18 mouse cellular contexts compared by ENCODE assay signal in the genomic region with DNA sequence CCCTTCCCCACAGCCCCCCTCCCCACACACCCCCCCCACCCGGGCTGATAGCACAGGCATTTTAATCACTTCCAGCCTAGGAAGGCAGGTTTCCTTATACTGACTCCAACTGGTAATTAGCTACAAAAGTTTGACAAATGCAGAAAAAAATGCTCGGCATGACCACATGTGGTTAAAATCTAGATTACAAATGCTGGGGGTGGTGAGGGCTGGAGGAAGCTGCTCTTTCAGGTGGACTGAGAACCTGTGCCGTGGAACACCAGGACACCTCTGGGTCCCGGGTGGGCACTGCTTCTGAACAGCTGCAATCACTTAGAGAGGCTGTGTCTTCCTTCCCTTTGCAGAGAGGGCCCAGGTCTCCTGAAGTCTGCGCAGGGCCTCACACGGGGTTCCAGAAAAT.
DNase-seq lines count a peak whose midpoint lies in the region; ATAC-seq lines count a peak whose summit lies in the region.
"Had no signal": no experiment of that assay in that cellular context is flagged by ENCODE, and none has a peak within 500 bp of the region (broad histone marks: within the 10 kb centered on the region; RNA-seq: fewer than 3 reads in every experiment).

No protein-coding gene starts in this region.

- 48% methylated on average over 6 of the region's 6 CpGs for WGBS in forebrain, embryonic 10.5 days
- WGBS in forebrain, embryonic 11.5 days, result 51% methylated on average over 6 of the region's 6 CpGs
- 63% methylated on average over 6 of the region's 6 CpGs for WGBS in forebrain, embryonic 14.5 days

- H3K27me3 ChIP-seq in forebrain, embryonic 10.5 days (ENCODE audit: poor library complexity, severe bottlenecking), result no peaks in the 10 kb centered on the region
- H3K27me3 ChIP-seq in forebrain, embryonic 11.5 days (ENCODE audit: control insufficient read depth, insufficient read depth, low read length), result no peaks in the 10 kb centered on the region
- H3K27me3 ChIP-seq in forebrain, embryonic 14.5 days (replicated peaks; ENCODE audit: control insufficient read depth, insufficient read depth, low read length), result no peaks in the 10 kb centered on the region
- H3K27me3 ChIP-seq: CH12.LX; heart, embryonic 12.5 days; midbrain, embryonic 15.5 days had no signal

- H3K27ac ChIP-seq in forebrain, embryonic 10.5 days, result peak overlapping the region; percentile 65
- no peak overlapping the region for H3K27ac ChIP-seq in forebrain, embryonic 11.5 days (ENCODE audit: low read depth, low read length)
- no peak overlapping the region for H3K27ac ChIP-seq in forebrain, embryonic 14.5 days (ENCODE audit: low read depth, low read length)
- H3K27ac ChIP-seq: liver, embryonic 14.5 days; midbrain, embryonic 15.5 days; stomach, postnatal 0 days had no signal

- DNase-seq in forebrain, embryonic 10.5 days (ENCODE audit: extremely low spot score, low spot score), result peak; percentile 29
- DNase-seq in forebrain, embryonic 11.5 days (ENCODE audit: low spot score), result no peak
- DNase-seq in urinary bladder, postnatal 25 days (ENCODE audit: low spot score), result peak; percentile 7
- no peak for DNase-seq in urinary bladder, adult 2 months (ENCODE audit: low spot score)
- peak; percentile 68 for DNase-seq in forelimb bud, embryonic 11.5 days (ENCODE audit: low read depth, low spot score)
- no peak for DNase-seq in thymus, adult 18-20 months
- DNase-seq in forebrain, embryonic 14.5 days (ENCODE audit: low spot score), result no peak
- DNase-seq in kidney, adult 9 months, result no peak
- DNase-seq: adrenal gland, postnatal 14 days; gastrocnemius, postnatal 36 days; kidney, adult 8-10 months; right cerebral cortex, postnatal 25 days; thymus, postnatal 25 days had no signal

- H3K4me1 ChIP-seq in forebrain, embryonic 10.5 days, result peaks cover 14% of the 10 kb centered on the region
- H3K4me1 ChIP-seq in forebrain, embryonic 11.5 days (replicated peaks; ENCODE audit: control insufficient read depth, insufficient read depth, low read length), result no peaks in the 10 kb centered on the region
- H3K4me1 ChIP-seq in forebrain, embryonic 14.5 days (ENCODE audit: control insufficient read depth, insufficient read depth, low read length), result no peaks in the 10 kb centered on the region
- H3K4me1 ChIP-seq: midbrain, embryonic 15.5 days had no signal

- peaks cover 9% of the 10 kb centered on the region for H3K9me3 ChIP-seq in forebrain, embryonic 10.5 days
- no peaks in the 10 kb centered on the region for H3K9me3 ChIP-seq in forebrain, embryonic 11.5 days (ENCODE audit: control insufficient read depth, low read length)
- 0 out of 2 replicates have a peak, but pooled peaks cover 2% of the 10 kb centered on the region for H3K9me3 ChIP-seq in forebrain, embryonic 14.5 days (replicated peaks; ENCODE audit: control insufficient read depth, low read length)
- H3K9me3 ChIP-seq: midbrain, embryonic 15.5 days had no signal

- H3K4me2 ChIP-seq in forebrain, embryonic 11.5 days (ENCODE audit: low read depth, low read length, severe bottlenecking), result no peak overlapping the region
- H3K4me2 ChIP-seq in forebrain, embryonic 14.5 days (ENCODE audit: low read length), result no peak overlapping the region
- H3K4me2 ChIP-seq: heart, embryonic 12.5 days; midbrain, embryonic 15.5 days had no signal

- no peaks in the 10 kb centered on the region for H3K36me3 ChIP-seq in forebrain, embryonic 10.5 days (replicated peaks)
- no peaks in the 10 kb centered on the region for H3K36me3 ChIP-seq in forebrain, embryonic 11.5 days (ENCODE audit: control insufficient read depth, insufficient read depth, low read length)
- H3K36me3 ChIP-seq in forebrain, embryonic 14.5 days (ENCODE audit: control insufficient read depth, insufficient read depth, low read length), result no peaks in the 10 kb centered on the region
- H3K36me3 ChIP-seq: heart, embryonic 12.5 days; midbrain, embryonic 15.5 days had no signal

- no peak overlapping the region for H3K4me3 ChIP-seq in forebrain, embryonic 10.5 days
- no peak overlapping the region for H3K4me3 ChIP-seq in forebrain, embryonic 11.5 days (ENCODE audit: low read depth, low read length)
- H3K4me3 ChIP-seq in forebrain, embryonic 14.5 days (ENCODE audit: low read depth, low read length), result no peak overlapping the region
- H3K4me3 ChIP-seq: heart, embryonic 12.5 days; midbrain, embryonic 15.5 days had no signal

- no peak overlapping the region for H3K9ac ChIP-seq in forebrain, embryonic 11.5 days (ENCODE audit: low read length)
- no peak overlapping the region for H3K9ac ChIP-seq in forebrain, embryonic 14.5 days (ENCODE audit: low read length)
- H3K9ac ChIP-seq: heart, embryonic 12.5 days; liver, embryonic 14.5 days; midbrain, embryonic 15.5 days had no signal

- ATAC-seq in forebrain, embryonic 11.5 days (replicated peaks; ENCODE audit: low FRiP score), result no peak
- no peak for ATAC-seq in forebrain, embryonic 14.5 days
- ATAC-seq: midbrain, embryonic 15.5 days had no signal

Comparison
In these comparisons a context has a peak if more than half of its experiments do, and no peak if none do; other contexts are left out.
1. DNase-seq: peak in forebrain, embryonic 10.5 days (single experiment), urinary bladder, postnatal 25 days (single experiment) and forelimb bud, embryonic 11.5 days (single experiment); none in forebrain, embryonic 11.5 days (single experiment), urinary bladder, adult 2 months (single experiment), thymus, adult 18-20 months (0 of 2), forebrain, embryonic 14.5 days (single experiment) and kidney, adult 9 months (single experiment).